Mouse (Mus musculus) intestine, postnatal 0 days (tissue): ENCODE data around the gene Lysmd3. TPM values are rescaled to one million over a fixed set of nuclear protein-coding genes. Genes with fewer than 3 reads are reported as not detected.

Source experiments
- ATAC-seq: fragments of 200-750 bp; cut with Nextera tagmentation; 2 replicates; pipeline ENCODE4 v1.8.0; 2017; ENCODE audit warnings: mild to moderate bottlenecking, moderate TSS enrichment, moderate library complexity
- H3K27ac ChIP-seq: fragments of 300-500 bp; sonication (generic); 2 replicates; pipeline ENCODE4 v1.5.1; 2014; ENCODE audit warnings: mild to moderate bottlenecking, low read depth, low read length, moderate library complexity
- H3K27me3 ChIP-seq: fragments of 300-500 bp; sonication (generic); replicated peaks from 2 replicates; pipeline ENCODE4 v1.6.1; 2014; ENCODE audit warnings: low read length, mixed read lengths; ENCODE audit not compliant: control insufficient read depth, insufficient read depth
- H3K36me3 ChIP-seq: fragments of 300-500 bp; sonication (generic); 2 replicates; pipeline ENCODE4 v1.6.1; 2014; ENCODE audit warnings: mild to moderate bottlenecking, moderate library complexity; ENCODE audit not compliant: control insufficient read depth, insufficient read depth
- H3K4me1 ChIP-seq: fragments of 300-500 bp; sonication (generic); replicated peaks from 2 replicates; pipeline ENCODE4 v1.6.1; 2014; ENCODE audit warnings: antibody characterized with exemption, low read length, mixed read lengths; ENCODE audit not compliant: control insufficient read depth, insufficient read depth
- H3K4me2 ChIP-seq: fragments of 300-500 bp; sonication (generic); replicated peaks from 2 replicates; pipeline ENCODE4 v1.6.1; 2014; ENCODE audit warnings: low read depth, mild to moderate bottlenecking, moderate library complexity
- H3K4me3 ChIP-seq: fragments of 300-500 bp; sonication (generic); 2 replicates; pipeline ENCODE4 v1.5.1; 2014; ENCODE audit warnings: low read depth, low read length
- H3K9ac ChIP-seq: fragments of 300-500 bp; sonication (generic); 2 replicates; pipeline ENCODE4 v1.6.1; 2014; ENCODE audit warnings: mild to moderate bottlenecking, low read depth, low read length
- H3K9me3 ChIP-seq: fragments of 300-500 bp; sonication (generic); 2 replicates; pipeline ENCODE4 v1.6.1; 2016; ENCODE audit warnings: mixed run types; ENCODE audit not compliant: control insufficient read depth
- CTCF ChIP-seq: sonication (generic); IDR thresholded peaks from 2 replicates; pipeline ENCODE4 v1.5.1; 2016; ENCODE audit warnings: low read depth, mild to moderate bottlenecking, control low read depth, antibody characterized with exemption, moderate library complexity
- WGBS: fragments of 180-500 bp; shearing (Covaris S2); extraction: QIAGEN DNeasy Blood & Tissue Kit; methylation state at CpG from one replicate; pipeline ENCODE4 v1.1.7; 2014; 5-methylcytosine and 5-hydroxymethylcytosine counted together
- polyA plus RNA-seq: library from polyadenylated mRNA; unstranded; fragments of >200 nt; fragmentation: Nextera tagmentation; extraction: Ambion mirVana; gene quantifications from 2 replicates; pipeline ENCODE4 v1.2.1, GENCODE M21; 2015

Gene Lysmd3
- polyA plus RNA-seq, 1 experiment from 2014 or later, result 32.4 TPM

DNA sequence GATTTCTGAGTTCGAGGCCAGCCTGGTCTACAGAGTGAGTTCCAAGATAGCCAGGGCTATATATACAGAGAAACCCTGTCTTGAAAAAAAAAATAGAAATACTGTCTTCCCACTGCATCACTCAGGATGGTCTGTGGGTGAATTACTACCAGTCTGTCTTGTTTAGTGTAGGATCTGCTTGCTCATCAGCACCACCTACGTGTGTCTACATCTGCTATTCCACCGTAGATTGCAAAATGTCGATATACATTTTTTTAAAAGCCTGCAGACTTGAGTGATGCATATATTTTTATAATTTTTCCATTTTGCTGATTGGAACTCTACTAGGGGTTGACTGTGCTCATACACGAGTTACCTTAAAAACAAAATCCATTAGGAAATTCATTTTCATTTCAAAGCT is 48.8 kb downstream of the Lysmd3 start:
- H3K27me3 ChIP-seq, result no peaks in the 10 kb centered on the region
- H3K4me1 ChIP-seq, result 0 out of 2 replicates have a peak, but pooled peaks cover 3% of the 10 kb centered on the region
- no peak overlapping the region for H3K27ac ChIP-seq
- TF ChIP-seq CTCF, result no peak
- no peak overlapping the region for H3K4me2 ChIP-seq
- H3K36me3 ChIP-seq, result no peaks in the 10 kb centered on the region
- no peak overlapping the region for H3K4me3 ChIP-seq
- H3K9ac ChIP-seq, result no peak overlapping the region
- 95% methylated on average over 5 of the region's 5 CpGs for WGBS
- no peak for ATAC-seq
- no peaks in the 10 kb centered on the region for H3K9me3 ChIP-seq

DNA sequence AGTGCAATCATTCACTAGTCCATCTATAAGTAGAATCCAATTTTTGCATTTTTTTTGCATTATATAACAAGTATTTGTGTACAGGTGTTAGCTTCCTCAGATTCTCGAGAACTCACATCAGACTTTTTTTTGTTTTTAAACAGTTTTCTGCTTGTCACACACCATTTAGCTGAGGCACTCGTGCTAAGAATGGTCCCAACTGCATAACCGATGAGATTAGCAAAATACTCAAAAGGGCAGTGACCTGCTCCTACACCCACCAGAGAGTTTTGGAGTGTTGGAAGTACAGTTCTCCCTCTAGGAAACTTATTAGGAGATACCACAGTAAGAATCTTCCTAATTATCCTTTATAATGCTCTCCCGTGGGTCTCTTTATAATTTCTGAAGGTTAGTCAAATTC is 52.3 kb downstream of the Lysmd3 start:
- Histone ChIP-seq H3K27me3 (no peaks in the 10 kb centered on the region), H3K9ac (no peak overlapping the region), H3K9me3 (no peaks in the 10 kb centered on the region), H3K4me2 (peak overlapping the region; percentile 99), H3K36me3 (no peaks in the 10 kb centered on the region), H3K27ac (no peak overlapping the region), H3K4me3 (peak overlapping the region; percentile 77), H3K4me1 (0 out of 2 replicates have a peak, but pooled peaks cover 3% of the 10 kb centered on the region)
- WGBS, result 27% methylated on average over 4 of the region's 4 CpGs
- ATAC-seq, result no peak
- no peak for TF ChIP-seq CTCF

DNA sequence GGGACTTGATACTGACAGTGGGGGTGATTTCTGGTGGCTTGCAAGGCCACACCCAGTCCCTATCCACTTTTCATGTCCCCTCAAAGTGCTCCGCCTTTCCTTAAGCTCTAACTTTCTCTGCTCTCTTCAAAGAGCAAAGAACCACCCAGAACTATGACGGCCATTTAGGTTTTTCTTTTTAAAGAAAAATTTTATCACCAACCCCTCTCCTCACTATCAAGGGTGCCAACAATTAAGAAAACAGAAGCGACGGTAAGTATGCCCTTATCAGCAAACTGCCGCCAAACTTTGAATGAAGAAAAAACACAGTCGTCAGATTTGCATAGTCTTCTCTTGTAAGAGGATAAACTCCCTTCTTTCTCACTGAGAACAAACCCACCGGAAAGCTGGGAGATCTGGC is 52.8 kb downstream of the Lysmd3 start:
- no peaks in the 10 kb centered on the region for H3K9me3 ChIP-seq
- 0 out of 2 replicates have a peak, but pooled peaks cover 3% of the 10 kb centered on the region for H3K4me1 ChIP-seq
- H3K4me3 ChIP-seq, result peak overlapping the region; percentile 77
- H3K9ac ChIP-seq, result peak overlapping the region; percentile 58
- no peaks in the 10 kb centered on the region for H3K36me3 ChIP-seq
- no peaks in the 10 kb centered on the region for H3K27me3 ChIP-seq
- no peak for ATAC-seq
- H3K27ac ChIP-seq, result no peak overlapping the region
- no peak for TF ChIP-seq CTCF
- WGBS, result under 1% methylated on average over 7 of the region's 7 CpGs
- H3K4me2 ChIP-seq, result peak overlapping the region; percentile 99

DNA sequence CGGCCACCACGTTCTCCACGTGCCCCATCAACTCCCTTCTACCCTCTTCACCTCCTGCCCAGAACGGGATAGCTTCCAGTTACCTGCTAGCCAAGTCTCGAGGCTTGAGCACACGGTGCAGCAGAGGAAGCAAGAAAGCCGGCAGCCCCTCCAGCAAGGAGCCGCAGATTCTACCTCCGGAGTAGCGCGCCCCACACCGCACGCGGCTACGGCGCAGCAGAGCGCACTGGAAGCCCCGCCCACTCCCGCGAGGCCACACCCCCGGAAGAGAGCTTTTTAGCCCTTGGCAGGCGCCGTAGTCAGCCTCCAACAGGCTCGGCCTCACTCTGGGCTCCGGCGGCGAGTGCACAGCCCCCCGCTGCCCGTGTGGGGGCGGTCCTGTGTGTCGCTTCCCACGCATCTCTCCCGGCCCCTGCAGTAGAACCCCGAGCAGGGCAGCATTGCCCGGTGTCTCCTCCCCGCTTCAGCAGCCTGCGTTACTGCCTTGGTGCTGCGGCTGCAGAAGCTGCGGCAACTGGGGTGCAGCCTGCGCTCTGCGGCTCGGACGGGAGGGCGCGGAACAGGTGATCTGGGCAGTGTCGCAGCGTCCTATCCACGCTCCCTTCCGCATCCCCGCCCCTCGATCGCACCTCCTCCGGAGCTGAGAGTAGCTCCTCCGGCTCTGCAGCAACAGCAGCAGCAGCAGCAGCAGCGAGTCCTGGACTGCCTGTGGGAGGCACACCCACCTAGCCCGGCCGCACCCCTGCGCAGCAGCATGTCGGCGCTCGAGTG is 53.5 kb downstream of the Lysmd3 start, which contains the start of the genes Polr3g and Mblac2:
Gene Polr3g, minus strand, starts transcription at position 239 of the 771 bp plus-strand sequence.
Gene Mblac2, plus strand, starts transcription at position 567 of the 771 bp plus-strand sequence.
- H3K9ac ChIP-seq, result peak within 1 kb of the TSS; percentile 58
- peak; percentile 99 for ATAC-seq
- 0 out of 2 replicates have a peak, but pooled peaks cover 3% of the 10 kb centered on the region for H3K4me1 ChIP-seq
- H3K36me3 ChIP-seq, result no peaks in the 10 kb centered on the region
- H3K27me3 ChIP-seq, result no peaks in the 10 kb centered on the region
- peak within 1 kb of the TSS; percentile 99 for H3K4me2 ChIP-seq
- WGBS, result under 1% methylated on average over 61 of the region's 61 CpGs
- peak within 1 kb of the TSS; percentile 86 for H3K27ac ChIP-seq
- no peaks in the 10 kb centered on the region for H3K9me3 ChIP-seq
- TF ChIP-seq CTCF, result peak; percentile 37
- H3K4me3 ChIP-seq, result peak within 1 kb of the TSS; percentile 77

DNA sequence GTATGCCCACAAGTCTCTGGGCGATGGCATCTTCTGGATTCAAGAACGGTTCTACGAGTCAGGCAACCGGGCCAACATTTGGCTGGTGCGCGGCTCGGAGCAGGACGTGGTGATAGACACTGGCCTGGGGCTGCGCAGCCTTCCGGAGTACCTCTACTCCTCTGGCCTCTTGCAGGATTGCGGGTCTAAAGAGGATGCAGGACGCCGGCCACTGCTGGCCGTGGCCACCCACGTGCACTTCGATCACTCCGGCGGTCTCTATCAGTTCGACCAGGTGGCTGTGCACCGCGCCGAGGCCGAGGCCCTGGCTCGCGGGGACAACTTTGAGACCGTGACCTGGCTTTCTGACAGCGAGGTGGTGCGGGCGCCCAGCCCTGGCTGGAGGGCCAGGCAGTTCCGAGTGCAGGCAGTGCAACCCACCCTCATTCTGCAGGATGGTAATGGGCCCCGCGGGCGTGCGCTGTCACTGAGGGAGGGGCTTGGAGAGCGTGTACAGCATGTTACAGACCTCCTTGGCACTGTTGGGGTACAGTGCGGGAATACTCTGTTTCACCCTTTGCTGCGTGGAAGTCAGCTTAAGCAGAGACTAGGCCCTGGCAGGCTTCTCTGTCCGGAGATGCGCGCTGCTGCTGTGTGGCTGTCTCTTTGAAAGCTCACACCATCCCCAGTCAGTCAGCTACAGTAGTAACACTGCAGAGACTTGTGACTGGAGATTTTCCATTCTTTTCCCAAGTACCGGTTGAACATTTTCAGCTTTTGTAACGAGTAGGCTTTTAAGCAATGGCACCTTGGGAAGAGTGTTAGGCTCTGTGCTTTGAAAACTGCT is 54.3 kb downstream of the Lysmd3 start:
- Histone ChIP-seq H3K9ac (peak overlapping the region; percentile 58), H3K27me3 (no peaks in the 10 kb centered on the region), H3K27ac (peak overlapping the region; percentile 86), H3K4me3 (peak overlapping the region; percentile 77), H3K36me3 (no peaks in the 10 kb centered on the region), H3K9me3 (no peaks in the 10 kb centered on the region), H3K4me1 (0 out of 2 replicates have a peak, but pooled peaks cover 3% of the 10 kb centered on the region), H3K4me2 (peak overlapping the region; percentile 99)
- no peak for TF ChIP-seq CTCF
- 1% methylated on average over 42 of the region's 42 CpGs for WGBS
- peak; percentile 2; the same call in 1 of the 2 replicates for ATAC-seq

DNA sequence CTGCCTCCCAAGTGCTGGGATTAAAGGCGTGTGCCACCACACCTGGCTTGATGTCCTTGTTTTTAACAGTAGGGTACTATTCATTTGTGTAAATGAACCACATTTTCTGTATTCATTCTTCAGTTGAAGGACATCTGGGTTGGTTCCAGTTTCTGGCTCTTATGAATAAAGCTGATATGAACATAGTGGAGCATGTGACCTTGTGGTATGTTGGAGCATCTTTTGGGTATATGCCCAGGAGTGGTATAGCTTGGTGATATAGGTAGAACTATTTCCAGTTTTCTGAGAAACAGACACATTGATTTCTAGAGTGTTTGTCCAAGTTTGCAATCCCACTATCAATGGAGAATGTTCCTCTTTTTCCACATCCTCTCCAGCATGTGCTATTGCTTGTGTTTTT is 56.4 kb downstream of the Lysmd3 start:
- 97% methylated on average over 1 of the region's 1 CpGs for WGBS
- no peak for TF ChIP-seq CTCF
- Histone ChIP-seq H3K36me3 (no peaks in the 10 kb centered on the region), H3K9me3 (no peaks in the 10 kb centered on the region), H3K9ac (no peak overlapping the region), H3K27ac (no peak overlapping the region), H3K4me2 (no peak overlapping the region), H3K27me3 (no peaks in the 10 kb centered on the region), H3K4me1 (no peaks in the 10 kb centered on the region), H3K4me3 (no peak overlapping the region)
- ATAC-seq, result no peak

Other genes starting within 250 kb of the Lysmd3 start
- gene Adgrv1, start 24.5 kb upstream of the Lysmd3 start, polyA plus RNA-seq, result 0.86 and 0.90 TPM in 2 replicates
- 6.2 and 8.9 TPM in 2 replicates for gene Polr3g, start 53.4 kb downstream of the Lysmd3 start, polyA plus RNA-seq
- gene Mblac2, start 53.7 kb downstream of the Lysmd3 start, polyA plus RNA-seq, result 3.7 and 4.6 TPM in 2 replicates
- gene Cetn3, start 125.4 kb downstream of the Lysmd3 start, polyA plus RNA-seq, result 130 and 136 TPM in 2 replicates